Mouse (Mus musculus) hindbrain, embryonic 10.5 days (tissue): ENCODE results near the gene Psmd11. TPM values are rescaled to one million over a fixed set of nuclear protein-coding genes. Genes with fewer than 3 reads are reported as not detected.
"Not testable (repeated sequence)": the region's sequence is repeated elsewhere in the genome, so short reads cannot be mapped to it uniquely, and the experiment has no call there.

Source experiments
- DNase-seq: peaks from one replicate; pipeline ENCODE4 v3.0.0-alpha.2; 2017; ENCODE audit warnings: low spot score
- H3K27ac ChIP-seq: fragments of 300-500 bp; sonication (generic); 2 replicates; pipeline ENCODE4 v1.5.1; 2016; ENCODE audit warnings: mild to moderate bottlenecking, moderate library complexity
- H3K27me3 ChIP-seq: fragments of 300-500 bp; sonication (generic); 2 replicates; pipeline ENCODE4 v1.6.1; 2016; ENCODE audit warnings: mild to moderate bottlenecking; ENCODE audit not compliant: poor library complexity, insufficient read depth, severe bottlenecking
- H3K36me3 ChIP-seq: fragments of 300-500 bp; sonication (generic); 2 replicates; pipeline ENCODE4 v1.6.1; 2016; ENCODE audit warnings: mild to moderate bottlenecking, moderate library complexity
- H3K4me1 ChIP-seq: fragments of 300-500 bp; sonication (generic); replicated peaks from 2 replicates; pipeline ENCODE4 v1.6.1; 2016; ENCODE audit warnings: mild to moderate bottlenecking
- H3K4me3 ChIP-seq: fragments of 300-500 bp; sonication (generic); 2 replicates; pipeline ENCODE4 v1.5.1; 2016; ENCODE audit warnings: mild to moderate bottlenecking, moderate library complexity
- H3K9me3 ChIP-seq: fragments of 300-500 bp; sonication (generic); 2 replicates; pipeline ENCODE4 v1.6.1; 2016; ENCODE audit warnings: mild to moderate bottlenecking, moderate library complexity
- WGBS: fragments of 180-500 bp; shearing (Covaris S2); methylation state at CpG from one replicate; pipeline ENCODE4 v1.1.7; 2016; 5-methylcytosine and 5-hydroxymethylcytosine counted together
- polyA plus RNA-seq: library from polyadenylated mRNA; unstranded; fragments of >200 nt; fragmentation: Nextera tagmentation; extraction: Ambion mirVana; gene quantifications from 2 replicates; pipeline ENCODE4 v1.2.1, GENCODE M21; 2016

The Psmd11 gene
- polyA plus RNA-seq, 1 experiment from 2014 or later, result 344 TPM

- Histone ChIP-seq H3K27ac (no peak overlapping the region), H3K27me3 (no peaks in the 10 kb centered on the region), H3K36me3 (peaks cover 88% of the 10 kb centered on the region), H3K4me1 (no peaks in the 10 kb centered on the region), H3K9me3 (no peaks in the 10 kb centered on the region), H3K4me3 (no peak overlapping the region)
- 92% methylated on average over 2 of the region's 2 CpGs for WGBS
- no peak for DNase-seq
Measured at GRCm38 (mm10) chr11:80410377-80410776, 18.0 kb upstream of the Psmd11 start.

DNA sequence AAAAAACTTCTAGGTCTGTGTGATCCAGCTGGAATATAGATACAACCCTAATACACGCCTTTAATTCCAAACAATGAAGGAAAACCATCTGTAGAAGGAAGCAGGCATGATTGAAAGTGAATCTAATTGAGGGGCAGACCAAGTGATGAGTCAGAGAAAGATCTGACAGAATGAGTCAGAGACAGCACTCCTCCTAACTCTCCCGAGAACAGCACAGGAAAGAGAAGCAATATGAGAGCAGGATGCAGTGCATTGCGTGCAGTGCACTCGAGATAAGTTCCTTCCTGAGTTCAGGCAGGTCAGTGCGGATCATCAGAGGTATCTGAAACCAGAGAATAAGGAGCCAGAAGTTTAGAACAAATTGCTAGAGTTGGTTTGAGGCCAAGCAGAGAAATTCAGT is 11.3 kb upstream of the Psmd11 start:
- no peaks in the 10 kb centered on the region for H3K4me1 ChIP-seq
- H3K27ac ChIP-seq, result no peak overlapping the region
- peaks cover 6% of the 10 kb centered on the region; the same call in 1 of the 2 replicates for H3K9me3 ChIP-seq
- no peak overlapping the region for H3K4me3 ChIP-seq
- DNase-seq, result no peak
- H3K36me3 ChIP-seq, result peaks cover 46% of the 10 kb centered on the region
- WGBS, result 92% methylated on average over 5 of the region's 5 CpGs
- H3K27me3 ChIP-seq, result no peaks in the 10 kb centered on the region

DNA sequence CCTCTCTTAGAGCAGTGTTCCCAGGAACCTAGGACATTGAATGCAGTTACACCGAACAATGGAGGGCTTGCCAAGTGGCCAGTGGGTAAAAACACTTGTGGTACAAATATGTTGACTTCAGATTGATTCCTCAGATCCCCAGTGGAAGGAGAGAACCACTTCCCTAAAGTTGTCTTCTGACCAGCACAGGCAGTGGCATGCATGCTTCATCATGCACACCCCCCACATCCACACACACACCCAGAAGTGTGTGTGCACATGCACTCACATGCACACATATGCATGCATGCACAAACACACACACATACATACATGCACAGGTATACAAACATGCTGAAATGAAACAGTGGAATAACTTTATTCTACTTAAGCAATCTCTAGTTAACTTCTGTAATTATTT is 8.7 kb upstream of the Psmd11 start:
- 88% methylated on average over 1 of the region's 1 CpGs for WGBS
- Histone ChIP-seq H3K9me3 (peaks cover 6% of the 10 kb centered on the region; the same call in 1 of the 2 replicates), H3K4me3 (no peak overlapping the region), H3K36me3 (peaks cover 29% of the 10 kb centered on the region), H3K4me1 (no peaks in the 10 kb centered on the region), H3K27me3 (no peaks in the 10 kb centered on the region), H3K27ac (no peak overlapping the region)
- no peak for DNase-seq

- DNase-seq, result no peak
- Histone ChIP-seq H3K4me1 (no peaks in the 10 kb centered on the region), H3K27ac (no peak overlapping the region), H3K36me3 (peaks cover 23% of the 10 kb centered on the region), H3K4me3 (no peak overlapping the region), H3K9me3 (peaks cover 6% of the 10 kb centered on the region; the same call in 1 of the 2 replicates), H3K27me3 (no peaks in the 10 kb centered on the region)
- WGBS, result 64% methylated on average over 2 of the region's 2 CpGs
Measured at GRCm38 (mm10) chr11:80420202-80420984, 8.0 kb upstream of the Psmd11 start.

DNA sequence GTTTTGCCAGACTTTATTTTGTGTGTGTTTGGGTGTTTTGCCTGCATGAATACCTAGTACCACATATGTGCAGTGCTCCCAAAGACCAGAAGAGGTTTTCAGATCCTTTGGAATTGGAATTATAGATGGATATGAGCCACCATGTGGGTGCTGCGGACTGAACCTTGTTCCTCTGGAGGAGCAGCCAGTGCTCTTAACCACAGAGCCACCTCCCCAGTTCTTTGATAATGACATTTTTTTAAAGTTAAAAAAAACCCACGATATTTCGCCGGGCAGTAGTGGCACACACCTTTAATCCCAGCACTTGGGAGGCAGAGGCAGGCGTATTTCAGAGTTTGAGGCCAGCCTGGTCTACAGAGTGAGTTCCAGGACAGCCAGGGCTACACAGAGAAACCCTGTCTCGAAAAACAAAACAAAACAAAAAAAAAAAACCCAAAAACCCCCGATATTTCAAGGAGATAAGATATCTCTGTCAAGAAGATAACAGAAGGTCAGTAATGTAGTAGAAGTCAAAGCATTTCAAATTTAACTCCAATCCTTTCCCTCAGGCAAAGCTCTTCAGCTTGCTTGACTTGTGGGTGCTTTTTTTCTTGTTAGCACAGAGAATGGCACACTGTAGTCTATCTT is 6.9 kb upstream of the Psmd11 start:
- peaks cover 15% of the 10 kb centered on the region for H3K36me3 ChIP-seq
- no peak for DNase-seq
- no peak overlapping the region for H3K27ac ChIP-seq
- peaks cover 6% of the 10 kb centered on the region; the same call in 1 of the 2 replicates for H3K9me3 ChIP-seq
- no peaks in the 10 kb centered on the region for H3K4me1 ChIP-seq
- WGBS, result 86% methylated on average over 7 of the region's 7 CpGs
- H3K27me3 ChIP-seq, result no peaks in the 10 kb centered on the region
- no peak overlapping the region for H3K4me3 ChIP-seq

DNA sequence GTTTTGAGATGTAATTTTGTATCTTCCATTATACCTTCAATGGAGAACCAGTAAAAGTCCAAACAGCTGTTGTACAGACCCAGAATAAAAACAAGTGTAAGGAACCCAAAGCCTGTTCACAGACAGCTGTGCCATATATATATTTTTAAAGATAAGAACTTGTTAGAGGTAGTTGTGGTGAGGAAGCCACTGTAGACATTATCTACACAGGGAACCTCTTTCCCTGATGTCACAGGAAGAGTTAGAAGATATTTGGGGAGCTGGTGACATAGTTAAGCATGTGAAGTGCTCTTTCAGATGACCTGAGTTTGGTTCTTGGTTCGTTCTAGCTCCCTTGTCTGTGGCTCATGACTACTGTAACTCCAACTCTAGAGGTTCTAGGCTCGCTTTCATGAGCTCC is 3.7 kb upstream of the Psmd11 start:
- 79% methylated on average over 2 of the region's 2 CpGs for WGBS
- Histone ChIP-seq H3K4me1 (peaks cover 4% of the 10 kb centered on the region), H3K4me3 (no peak overlapping the region), H3K27me3 (no peaks in the 10 kb centered on the region), H3K27ac (no peak overlapping the region), H3K9me3 (no peaks in the 10 kb centered on the region), H3K36me3 (no peaks in the 10 kb centered on the region)
- no peak for DNase-seq

GRCm38 (mm10) chr11:80425247-80425778 is 3.1 kb upstream of the Psmd11 start:
- Histone ChIP-seq H3K4me3 (no peak overlapping the region), H3K9me3 (no peaks in the 10 kb centered on the region), H3K27me3 (no peaks in the 10 kb centered on the region), H3K36me3 (no peaks in the 10 kb centered on the region), H3K4me1 (peaks cover 10% of the 10 kb centered on the region), H3K27ac (no peak overlapping the region)
- WGBS, result 61% methylated on average over 5 of the region's 5 CpGs
- no peak for DNase-seq

DNA sequence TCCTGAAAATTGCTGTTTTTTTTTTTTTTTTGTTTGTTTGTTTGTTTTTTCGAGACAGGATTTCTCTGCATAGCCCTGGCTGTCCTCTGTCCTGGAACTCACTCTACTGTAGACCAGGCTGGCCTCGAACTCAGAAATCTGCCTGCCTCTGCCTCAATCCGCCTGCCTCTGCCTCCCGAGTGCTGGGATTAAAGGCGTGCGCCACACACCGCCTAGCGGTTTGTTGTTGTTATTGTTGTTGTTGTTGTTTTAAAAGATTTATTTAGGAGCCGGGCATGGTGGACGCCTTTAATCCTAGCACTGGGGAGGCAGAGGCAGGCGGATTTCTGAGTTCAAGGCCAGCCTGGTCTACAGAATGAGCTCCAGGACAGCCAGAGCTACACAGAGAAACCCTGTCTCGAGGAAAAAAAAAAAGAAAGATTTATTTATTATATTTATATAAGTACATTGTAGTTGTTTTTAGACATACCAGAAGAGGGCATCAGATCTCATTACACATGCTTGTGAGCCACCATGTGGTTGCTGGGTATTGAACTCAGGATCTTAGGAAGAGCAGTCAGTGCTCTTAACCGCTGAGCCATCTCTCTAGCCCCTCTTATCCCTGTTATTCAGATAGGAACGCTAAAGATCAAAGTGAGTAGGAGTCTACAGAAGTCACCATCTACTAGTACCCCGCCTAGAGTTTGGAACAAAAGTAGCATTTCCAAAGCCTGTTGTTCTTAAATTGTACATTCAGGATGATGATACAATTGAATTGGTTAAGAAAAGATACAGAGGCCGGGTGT is 2.2 kb upstream of the Psmd11 start:
- H3K4me3 ChIP-seq, DNase-seq, H3K27me3 ChIP-seq, H3K27ac ChIP-seq, H3K9me3 ChIP-seq, H3K36me3 ChIP-seq: not testable (repeated sequence)
- WGBS, result 81% methylated on average over 16 of the region's 16 CpGs
- H3K4me1 ChIP-seq, result peaks cover 10% of the 10 kb centered on the region

GRCm38 (mm10) chr11:80429009-80429475 is 627 bp downstream of the Psmd11 start:
- WGBS, result 0% methylated on average over 37 of the region's 37 CpGs
- Histone ChIP-seq H3K27ac (peak overlapping the region; percentile 97), H3K4me3 (peak overlapping the region; percentile 100), H3K4me1 (peaks cover 10% of the 10 kb centered on the region), H3K27me3 (no peaks in the 10 kb centered on the region), H3K9me3 (no peaks in the 10 kb centered on the region), H3K36me3 (peaks cover 24% of the 10 kb centered on the region)
- no peak for DNase-seq

DNA sequence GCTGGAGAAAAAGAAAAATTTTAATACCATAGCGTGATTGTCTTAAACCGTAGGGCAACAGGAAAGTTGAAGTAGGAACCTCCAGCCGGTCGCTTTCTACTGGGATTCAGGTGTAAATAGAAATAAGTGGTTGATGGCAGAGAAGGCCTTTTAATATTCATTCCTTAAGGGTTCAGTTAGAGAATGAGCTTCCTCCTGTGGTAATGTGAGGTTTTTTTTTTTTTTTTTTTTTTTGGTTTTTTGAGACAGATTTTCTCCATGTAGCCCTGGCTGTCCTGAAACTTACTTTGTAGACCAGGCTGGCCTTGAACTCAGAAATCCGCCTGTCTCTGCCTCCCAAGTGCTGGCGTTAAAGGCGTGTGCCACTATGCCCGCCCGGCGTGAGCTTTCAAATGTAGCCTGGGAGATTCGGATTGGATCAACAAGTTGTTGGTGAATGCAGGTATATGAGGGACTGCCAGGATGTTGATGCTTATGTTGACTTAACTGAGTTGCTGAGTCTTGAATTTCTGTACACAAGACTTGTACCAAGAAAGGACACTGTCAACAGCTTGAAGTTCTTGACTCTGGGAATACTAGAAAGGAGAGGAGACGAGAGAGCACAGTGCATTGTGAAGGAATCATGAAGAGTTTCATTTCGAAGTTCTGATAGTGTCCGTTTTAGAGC is 1.2 kb downstream of the Psmd11 start:
- WGBS, result 63% methylated on average over 14 of the region's 14 CpGs
- DNase-seq, result no peak
- Histone ChIP-seq H3K9me3 (no peaks in the 10 kb centered on the region), H3K27me3 (no peaks in the 10 kb centered on the region), H3K4me1 (peaks cover 10% of the 10 kb centered on the region), H3K36me3 (peaks cover 29% of the 10 kb centered on the region), H3K27ac (peak overlapping the region; percentile 97), H3K4me3 (peak overlapping the region; percentile 100)

- no peak overlapping the region for H3K27ac ChIP-seq
- H3K4me3 ChIP-seq, result no peak overlapping the region
- DNase-seq, result no peak
- peaks cover 10% of the 10 kb centered on the region for H3K4me1 ChIP-seq
- WGBS, result 97% methylated on average over 3 of the region's 3 CpGs
- peaks cover 37% of the 10 kb centered on the region for H3K36me3 ChIP-seq
- no peaks in the 10 kb centered on the region for H3K9me3 ChIP-seq
- H3K27me3 ChIP-seq, result no peaks in the 10 kb centered on the region
Measured at GRCm38 (mm10) chr11:80430366-80430910, 2.0 kb downstream of the Psmd11 start.

GRCm38 (mm10) chr11:80446916-80447315 is 18.5 kb downstream of the Psmd11 start:
- Histone ChIP-seq H3K27me3 (no peaks in the 10 kb centered on the region), H3K9me3 (no peaks in the 10 kb centered on the region), H3K4me1 (no peaks in the 10 kb centered on the region), H3K4me3 (no peak overlapping the region), H3K36me3 (peaks cover 99% of the 10 kb centered on the region), H3K27ac (no peak overlapping the region)
- WGBS, result 91% methylated on average over 3 of the region's 3 CpGs
- no peak for DNase-seq
